Mouse (Mus musculus) MEL (cell line): ENCODE measurements at regions not wholly inside any gene's neighbourhood (a gene's known extent, or its start where the extent isn't known, plus 50 kb on each side); places are given as distances from the start of the nearest gene placed in this dataset.

Experiments
- DNase-seq: peaks from one replicate; pipeline ENCODE4 v3.0.0; 2011; ENCODE audit warnings: low read depth, low spot score
- H3K27ac ChIP-seq: 2 replicates; pipeline ENCODE4 v1.5.1; 2012; ENCODE audit warnings: low read depth, mild to moderate bottlenecking, control low read depth, low read length, moderate library complexity; ENCODE audit not compliant: control insufficient read depth
- H3K27me3 ChIP-seq, 2 experiments: fragments of 150-350 bp in 1 of 2; sonication (generic) in 1 of 2; 2 replicates each; pipeline ENCODE4 v1.6.1; 2012; ENCODE audit warnings: low read length in 2 of 2, mild to moderate bottlenecking in 2 of 2, improper control_type of control experiment in 1 of 2, moderate library complexity in 1 of 2; ENCODE audit not compliant: insufficient read depth in 2 of 2, control insufficient read depth in 1 of 2
- H3K36me3 ChIP-seq, 2 experiments: 2 replicates each; pipeline ENCODE4 v1.6.1; 2012 to 2014; ENCODE audit warnings: low read length in 2 of 2, improper control_type of control experiment in 1 of 2, inconsistent platforms in 1 of 2, mild to moderate bottlenecking in 1 of 2; ENCODE audit not compliant: insufficient read depth in 2 of 2, control insufficient read depth in 1 of 2
- H3K4me1 ChIP-seq, 2 experiments: fragments of 150-350 bp in 1 of 2; sonication (generic) in 1 of 2; 2 replicates each; pipeline ENCODE4 v1.6.1; 2012; ENCODE audit warnings: low read length in 2 of 2, improper control_type of control experiment in 1 of 2, mild to moderate bottlenecking in 1 of 2; ENCODE audit not compliant: insufficient read depth in 2 of 2, control insufficient read depth in 1 of 2
- H3K4me3 ChIP-seq, 2 experiments: fragments of 150-350 bp in 1 of 2; sonication (generic) in 1 of 2; 2 replicates each; pipeline ENCODE4 v1.5.1; 2012; ENCODE audit warnings: low read depth in 2 of 2, low read length in 2 of 2, mild to moderate bottlenecking in 2 of 2, moderate library complexity in 2 of 2, control low read depth in 1 of 2, improper control_type of control experiment in 1 of 2; ENCODE audit not compliant: control insufficient read depth in 1 of 2, insufficient read depth in 1 of 2
- H3K79me2 ChIP-seq: 2 replicates; pipeline ENCODE4 v1.6.1; 2012; ENCODE audit warnings: mild to moderate bottlenecking, low read length, moderate library complexity; ENCODE audit not compliant: control insufficient read depth, poor library complexity, insufficient read depth
- H3K9ac ChIP-seq: 2 replicates; pipeline ENCODE4 v1.6.1; 2012; ENCODE audit warnings: low read depth, mild to moderate bottlenecking, control low read depth, low read length, moderate library complexity; ENCODE audit not compliant: control insufficient read depth, poor library complexity, severe bottlenecking
- H3K9me3 ChIP-seq: fragments of 150-350 bp; sonication (generic); replicated peaks from 2 replicates; pipeline ENCODE4 v1.6.1; 2012; ENCODE audit warnings: mild to moderate bottlenecking, low read length, improper control_type of control experiment, moderate library complexity; ENCODE audit not compliant: insufficient read depth
- ELF1 ChIP-seq: IDR thresholded peaks from 2 replicates; pipeline ENCODE4 v1.6.1; 2014; ENCODE audit warnings: low read depth, mild to moderate bottlenecking, inconsistent platforms, low read length, improper control_type of control experiment, moderate library complexity
- EP300 ChIP-seq, 2 experiments: IDR thresholded peaks; 2 replicates each; pipeline ENCODE4 v1.6.1; 2011; ENCODE audit warnings: improper control_type of control experiment in 2 of 2, low read length in 2 of 2, low read depth in 1 of 2, mild to moderate bottlenecking in 1 of 2
- JUND ChIP-seq: IDR thresholded peaks from 2 replicates; pipeline ENCODE4 v1.6.1; 2011; ENCODE audit warnings: low read depth, mild to moderate bottlenecking, improper control_type of control experiment, low read length
- KAT2A ChIP-seq: conservative IDR thresholded peaks from 2 replicates; pipeline ENCODE4 v1.6.1; 2012; ENCODE audit warnings: low read depth, low read length, improper control_type of control experiment, inconsistent platforms
- MAZ ChIP-seq: IDR thresholded peaks from 2 replicates; pipeline ENCODE4 v1.6.1; 2012; ENCODE audit warnings: low read depth, mild to moderate bottlenecking, inconsistent platforms, low read length, improper control_type of control experiment
- MXI1 ChIP-seq: IDR thresholded peaks from 2 replicates; pipeline ENCODE4 v1.6.1; 2011; ENCODE audit warnings: mild to moderate bottlenecking, low read depth, low read length, improper control_type of control experiment
- MYC ChIP-seq: IDR thresholded peaks from 2 replicates; pipeline ENCODE4 v1.6.1; 2011; ENCODE audit warnings: low read depth, mild to moderate bottlenecking, low read length, improper control_type of control experiment, moderate library complexity
- NRF1 ChIP-seq: IDR thresholded peaks from 2 replicates; pipeline ENCODE4 v1.6.1; 2014; ENCODE audit warnings: low read depth, mild to moderate bottlenecking, inconsistent platforms, low read length, improper control_type of control experiment, moderate library complexity; ENCODE audit not compliant: poor library complexity, insufficient read depth, severe bottlenecking
- POLR2A ChIP-seq, 2 experiments: IDR thresholded peaks; 2 replicates each; pipeline ENCODE4 v1.6.1; 2011 to 2012; ENCODE audit warnings: low read length in 2 of 2, mild to moderate bottlenecking in 2 of 2, control low read depth in 1 of 2, improper control_type of control experiment in 1 of 2, low read depth in 1 of 2, moderate library complexity in 1 of 2; ENCODE audit not compliant: control insufficient read depth in 1 of 2, insufficient read depth in 1 of 2, poor library complexity in 1 of 2
- RAD21 ChIP-seq: IDR thresholded peaks from 2 replicates; pipeline ENCODE4 v1.6.1; 2011; ENCODE audit warnings: mild to moderate bottlenecking, low read depth, low read length, improper control_type of control experiment
- ZC3H11A ChIP-seq: IDR thresholded peaks from 2 replicates; pipeline ENCODE4 v1.6.1; 2012; ENCODE audit warnings: low read depth, mild to moderate bottlenecking, inconsistent platforms, low read length, improper control_type of control experiment
- ZMIZ1 ChIP-seq: IDR thresholded peaks from 2 replicates; pipeline ENCODE4 v1.6.1; 2012; ENCODE audit warnings: low read depth, mild to moderate bottlenecking, inconsistent platforms, low read length, improper control_type of control experiment, moderate library complexity

DNA sequence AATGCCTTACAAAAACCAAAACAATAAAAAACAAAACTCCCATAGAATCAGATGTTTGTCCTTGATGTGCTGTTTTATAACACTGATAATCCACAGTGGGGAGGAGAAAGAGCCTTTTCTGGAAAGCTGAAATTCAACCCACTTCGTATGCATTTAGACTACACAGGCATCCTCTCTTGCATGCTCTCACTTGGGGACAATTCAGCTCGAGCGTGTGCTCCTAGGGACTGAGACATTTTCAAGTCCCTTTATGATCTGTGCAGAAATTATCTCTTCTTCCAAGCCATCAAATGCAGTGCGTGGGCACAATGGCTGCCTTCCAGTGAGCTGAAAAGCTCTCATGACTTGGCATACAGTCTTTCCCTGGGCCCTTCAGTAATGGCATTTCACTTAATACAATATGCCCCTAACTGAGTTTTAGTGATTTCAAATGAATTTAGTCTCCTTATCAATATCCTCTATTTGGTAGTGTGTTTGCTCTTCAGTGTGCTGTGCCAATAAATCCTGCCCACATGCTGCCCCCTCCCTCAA lies 977.1 kb downstream of the 5730522E02Rik start:
- no peaks in the 10 kb centered on the region for H3K27me3 ChIP-seq
- H3K9ac ChIP-seq = no peak overlapping the region
- H3K9me3 ChIP-seq = no peaks in the 10 kb centered on the region
- no peak overlapping the region for H3K4me3 ChIP-seq
- TF ChIP-seq JUND (no peak), MXI1 (no peak), ELF1 (no peak), MAZ (no peak), RAD21 (no peak), ZC3H11A (no peak), POLR2A (IDR thresholded peaks at IDR 0.05; ENCODE audit: control insufficient read depth in 1 of 2, insufficient read depth in 1 of 2, low read depth in 1 of 2, low read length in 2 of 2, poor library complexity in 1 of 2) (no peak), NRF1 (no peak), MYC (no peak), EP300 (IDR thresholded peaks at IDR 0.05; ENCODE audit: low read depth in 1 of 2, low read length in 2 of 2) (no peak), KAT2A (no peak), ZMIZ1 (no peak)
- no peaks in the 10 kb centered on the region for H3K4me1 ChIP-seq
- H3K27ac ChIP-seq = no peak overlapping the region
- H3K79me2 ChIP-seq = no peaks in the 10 kb centered on the region
- no peaks in the 10 kb centered on the region for H3K36me3 ChIP-seq
- no peak for DNase-seq
